Mouse (Mus musculus): ENCODE data around the gene Polk. TPM values are rescaled to one million over a fixed set of nuclear protein-coding genes. Genes with fewer than 3 reads are reported as not detected.

Polk gene
- polyA plus RNA-seq, 1 experiment: 17.0 TPM

GRCm38 (mm10) chr13:96571016-96571361 is 28.6 kb upstream of the Polk start:
- H3K27ac ChIP-seq (ENCODE audit: control insufficient read depth, insufficient read depth, low read depth, low read length): no peak overlapping the region
- no peaks in the 10 kb centered on the region for H3K27me3 ChIP-seq (ENCODE audit: control insufficient read depth, insufficient read depth, low read length)
- no peak overlapping the region for H3K4me3 ChIP-seq (ENCODE audit: control insufficient read depth, low read depth, low read length)
- TF ChIP-seq POLR2A (IDR thresholded peaks at IDR 0.05; ENCODE audit: control insufficient read depth, low read depth, low read length) (no peak), CTCF (IDR thresholded peaks at IDR 0.05; ENCODE audit: control insufficient read depth, insufficient read depth, insufficient replicate concordance, low read depth, low read length) (no peak)
- no peaks in the 10 kb centered on the region; the same call in 1 of the 2 replicates for H3K4me1 ChIP-seq (ENCODE audit: control insufficient read depth, insufficient read depth, low read length)
- H3K36me3 ChIP-seq (ENCODE audit: control insufficient read depth, insufficient read depth, low read length): no peaks in the 10 kb centered on the region; the same call in 1 of the 2 replicates

GRCm38 (mm10) chr13:96570313-96571015 is 28.1 kb upstream of the Polk start:
- no peak overlapping the region for H3K4me3 ChIP-seq (ENCODE audit: control insufficient read depth, low read depth, low read length)
- H3K27me3 ChIP-seq (ENCODE audit: control insufficient read depth, insufficient read depth, low read length): no peaks in the 10 kb centered on the region
- H3K27ac ChIP-seq (ENCODE audit: control insufficient read depth, insufficient read depth, low read depth, low read length): no peak overlapping the region
- TF ChIP-seq CTCF (IDR thresholded peaks at IDR 0.05; ENCODE audit: control insufficient read depth, insufficient read depth, insufficient replicate concordance, low read depth, low read length) (no peak), POLR2A (IDR thresholded peaks at IDR 0.05; ENCODE audit: control insufficient read depth, low read depth, low read length) (no peak)
- no peaks in the 10 kb centered on the region for H3K4me1 ChIP-seq (ENCODE audit: control insufficient read depth, insufficient read depth, low read length)
- H3K36me3 ChIP-seq (ENCODE audit: control insufficient read depth, insufficient read depth, low read length): no peaks in the 10 kb centered on the region; the same call in 1 of the 2 replicates

GRCm38 (mm10) chr13:96567977-96568376 is 25.6 kb upstream of the Polk start:
- no peak overlapping the region for H3K27ac ChIP-seq (ENCODE audit: control insufficient read depth, insufficient read depth, low read depth, low read length)
- no peaks in the 10 kb centered on the region for H3K36me3 ChIP-seq (ENCODE audit: control insufficient read depth, insufficient read depth, low read length)
- H3K4me1 ChIP-seq (ENCODE audit: control insufficient read depth, insufficient read depth, low read length): no peaks in the 10 kb centered on the region
- H3K4me3 ChIP-seq (ENCODE audit: control insufficient read depth, low read depth, low read length): no peak overlapping the region
- H3K27me3 ChIP-seq (ENCODE audit: control insufficient read depth, insufficient read depth, low read length): no peaks in the 10 kb centered on the region
- TF ChIP-seq POLR2A (IDR thresholded peaks at IDR 0.05; ENCODE audit: control insufficient read depth, low read depth, low read length): no peak
- TF ChIP-seq CTCF (IDR thresholded peaks at IDR 0.05; ENCODE audit: control insufficient read depth, insufficient read depth, insufficient replicate concordance, low read depth, low read length): no peak

- Histone ChIP-seq H3K27me3 (ENCODE audit: control insufficient read depth, insufficient read depth, low read length) (no peaks in the 10 kb centered on the region), H3K4me1 (ENCODE audit: control insufficient read depth, insufficient read depth, low read length) (no peaks in the 10 kb centered on the region), H3K27ac (ENCODE audit: control insufficient read depth, insufficient read depth, low read depth, low read length) (no peak overlapping the region), H3K36me3 (ENCODE audit: control insufficient read depth, insufficient read depth, low read length) (no peaks in the 10 kb centered on the region; the same call in 1 of the 2 replicates), H3K4me3 (ENCODE audit: control insufficient read depth, low read depth, low read length) (no peak overlapping the region)
- TF ChIP-seq CTCF (IDR thresholded peaks at IDR 0.05; ENCODE audit: control insufficient read depth, insufficient read depth, insufficient replicate concordance, low read depth, low read length) (no peak), POLR2A (IDR thresholded peaks at IDR 0.05; ENCODE audit: control insufficient read depth, low read depth, low read length) (no peak)
Measured at GRCm38 (mm10) chr13:96555099-96555498, 12.7 kb upstream of the Polk start.

- Histone ChIP-seq H3K36me3 (ENCODE audit: control insufficient read depth, insufficient read depth, low read length) (no peaks in the 10 kb centered on the region), H3K4me1 (ENCODE audit: control insufficient read depth, insufficient read depth, low read length) (peaks cover 4% of the 10 kb centered on the region), H3K27ac (ENCODE audit: control insufficient read depth, insufficient read depth, low read depth, low read length) (no peak overlapping the region), H3K4me3 (ENCODE audit: control insufficient read depth, low read depth, low read length) (no peak overlapping the region), H3K27me3 (ENCODE audit: control insufficient read depth, insufficient read depth, low read length) (no peaks in the 10 kb centered on the region)
- TF ChIP-seq CTCF (IDR thresholded peaks at IDR 0.05; ENCODE audit: control insufficient read depth, insufficient read depth, insufficient replicate concordance, low read depth, low read length) (no peak), POLR2A (IDR thresholded peaks at IDR 0.05; ENCODE audit: control insufficient read depth, low read depth, low read length) (no peak)
Measured at GRCm38 (mm10) chr13:96547941-96548340, 5.6 kb upstream of the Polk start.

- TF ChIP-seq CTCF (IDR thresholded peaks at IDR 0.05; ENCODE audit: control insufficient read depth, insufficient read depth, insufficient replicate concordance, low read depth, low read length) (no peak), POLR2A (IDR thresholded peaks at IDR 0.05; ENCODE audit: control insufficient read depth, low read depth, low read length) (no peak)
- H3K4me3 ChIP-seq (ENCODE audit: control insufficient read depth, low read depth, low read length): no peak overlapping the region
- H3K36me3 ChIP-seq (ENCODE audit: control insufficient read depth, insufficient read depth, low read length): no peaks in the 10 kb centered on the region
- peaks cover 4% of the 10 kb centered on the region for H3K4me1 ChIP-seq (ENCODE audit: control insufficient read depth, insufficient read depth, low read length)
- no peak overlapping the region for H3K27ac ChIP-seq (ENCODE audit: control insufficient read depth, insufficient read depth, low read depth, low read length)
- no peaks in the 10 kb centered on the region for H3K27me3 ChIP-seq (ENCODE audit: control insufficient read depth, insufficient read depth, low read length)
Measured at GRCm38 (mm10) chr13:96547250-96547649, 4.9 kb upstream of the Polk start.

- TF ChIP-seq CTCF (IDR thresholded peaks at IDR 0.05; ENCODE audit: control insufficient read depth, insufficient read depth, insufficient replicate concordance, low read depth, low read length): no peak
- no peak for TF ChIP-seq POLR2A (IDR thresholded peaks at IDR 0.05; ENCODE audit: control insufficient read depth, low read depth, low read length)
- Histone ChIP-seq H3K36me3 (ENCODE audit: control insufficient read depth, insufficient read depth, low read length) (no peaks in the 10 kb centered on the region), H3K27me3 (ENCODE audit: control insufficient read depth, insufficient read depth, low read length) (no peaks in the 10 kb centered on the region), H3K4me3 (ENCODE audit: control insufficient read depth, low read depth, low read length) (no peak overlapping the region), H3K27ac (ENCODE audit: control insufficient read depth, insufficient read depth, low read depth, low read length) (no peak overlapping the region), H3K4me1 (ENCODE audit: control insufficient read depth, insufficient read depth, low read length) (peaks cover 4% of the 10 kb centered on the region)
Measured at GRCm38 (mm10) chr13:96544506-96544905, 2.1 kb upstream of the Polk start.
